Mouse (Mus musculus): ENCODE results near the gene Pcgf2.
"Not testable (repeated sequence)": the region's sequence is repeated elsewhere in the genome, so short reads cannot be mapped to it uniquely, and the experiment has no call there.

Pcgf2 gene

GRCm38 (mm10) chr11:97650341-97650740, 50.0 kb downstream of the Pcgf2 start:
- DNase-seq = peak; percentile 59 to 78

GRCm38 (mm10) chr11:97648541-97648940, 51.8 kb downstream of the Pcgf2 start:
- DNase-seq = not testable (repeated sequence)

DNA sequence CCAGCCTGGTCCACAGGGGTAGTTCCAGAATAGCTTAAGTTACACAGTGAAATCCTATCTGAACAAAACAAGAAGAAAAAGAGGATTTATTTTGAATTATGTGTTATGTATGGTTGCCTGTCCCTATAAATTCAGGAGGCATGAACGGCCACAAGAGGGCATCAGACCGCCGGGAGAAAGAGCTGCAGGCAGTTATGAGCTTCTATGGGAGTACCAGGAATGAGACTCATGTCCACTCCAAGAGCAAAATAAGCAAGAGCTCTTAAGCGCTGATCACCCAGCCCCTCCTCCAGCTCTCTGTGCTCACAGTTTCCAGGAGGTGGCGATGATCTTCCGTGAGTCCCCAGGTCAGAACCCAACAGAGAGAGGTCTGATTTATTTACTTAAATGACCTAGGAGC, 55.5 kb downstream of the Pcgf2 start:
- DNase-seq = peak; percentile 77 to 87

DNA sequence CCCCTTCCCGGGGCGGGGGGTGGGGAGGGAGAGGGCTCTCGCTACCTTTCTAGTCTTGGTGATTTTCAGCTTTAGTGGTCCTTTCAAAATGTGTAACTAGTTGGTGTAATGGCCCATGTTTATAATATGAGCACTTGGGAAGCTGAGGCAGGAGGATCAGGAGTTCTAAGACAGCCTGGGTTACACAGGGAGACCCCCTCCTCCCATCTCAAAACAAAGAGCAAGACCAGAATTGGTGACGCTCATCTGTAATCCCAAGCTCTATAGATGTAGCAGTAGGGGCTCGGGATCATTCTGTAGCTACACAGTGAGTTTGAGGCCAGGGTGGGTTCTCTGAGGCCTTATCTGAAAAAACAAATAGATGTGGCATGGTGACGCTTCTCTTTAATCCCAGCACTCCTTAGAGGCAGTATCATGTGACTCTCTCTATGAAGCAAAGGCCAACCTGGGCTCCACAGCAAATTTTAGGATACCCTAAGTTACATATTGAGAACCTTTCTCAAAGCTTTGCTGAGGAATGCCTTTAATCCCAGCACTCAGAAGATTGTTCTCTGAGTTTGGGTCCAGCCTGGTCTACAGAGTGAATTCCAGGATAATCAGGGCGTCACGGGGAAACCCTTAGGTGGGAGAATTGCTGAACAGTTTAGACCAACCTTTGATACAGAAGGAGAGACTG, 56.8 kb downstream of the Pcgf2 start:
- no peak for DNase-seq

- peak in 1 of 2 experiments; percentile 58 for DNase-seq
Measured at GRCm38 (mm10) chr11:97642746-97643145, 57.6 kb downstream of the Pcgf2 start.

DNA sequence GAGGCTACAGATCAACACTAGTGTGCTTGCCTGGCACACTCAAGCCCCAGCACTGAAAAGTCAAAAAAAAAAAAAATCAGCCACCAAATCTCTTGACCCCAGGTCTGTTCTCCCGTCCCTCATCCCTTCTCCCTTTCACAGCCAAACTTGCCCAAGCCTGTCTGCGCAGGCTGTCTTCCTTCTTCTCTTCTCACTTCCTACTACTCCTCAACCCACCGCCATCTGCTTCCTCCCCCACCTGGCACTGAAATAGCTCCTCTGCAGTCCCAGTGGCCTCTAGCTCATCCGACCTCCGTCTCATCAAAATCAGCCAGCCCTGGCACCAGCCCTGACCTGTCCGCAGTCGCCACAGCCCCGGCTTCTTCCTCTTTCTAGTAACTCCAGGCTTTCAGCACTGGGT, 58.6 kb downstream of the Pcgf2 start:
- DNase-seq = peak; percentile 78 to 84

Measured in cerebellum, postnatal 14 days (tissue).